Mouse (Mus musculus) skeletal muscle tissue, adult 2 months (tissue): Measurements from ENCODE around the gene Creb3l4.
"Not testable (repeated sequence)": the region's sequence is repeated elsewhere in the genome, so short reads cannot be mapped to it uniquely, and the experiment has no call there.

Experiments used
- DNase-seq: peaks from one replicate; pipeline ENCODE4 v3.0.0-alpha.2; 2012; ENCODE audit warnings: low read depth, low spot score

Creb3l4 gene

GRCm38 (mm10) chr3:90242984-90243775 is at the start of gene Creb3l4:
Gene Creb3l4 (minus strand): TSS chr3:90243512.
- no peak for DNase-seq

DNA sequence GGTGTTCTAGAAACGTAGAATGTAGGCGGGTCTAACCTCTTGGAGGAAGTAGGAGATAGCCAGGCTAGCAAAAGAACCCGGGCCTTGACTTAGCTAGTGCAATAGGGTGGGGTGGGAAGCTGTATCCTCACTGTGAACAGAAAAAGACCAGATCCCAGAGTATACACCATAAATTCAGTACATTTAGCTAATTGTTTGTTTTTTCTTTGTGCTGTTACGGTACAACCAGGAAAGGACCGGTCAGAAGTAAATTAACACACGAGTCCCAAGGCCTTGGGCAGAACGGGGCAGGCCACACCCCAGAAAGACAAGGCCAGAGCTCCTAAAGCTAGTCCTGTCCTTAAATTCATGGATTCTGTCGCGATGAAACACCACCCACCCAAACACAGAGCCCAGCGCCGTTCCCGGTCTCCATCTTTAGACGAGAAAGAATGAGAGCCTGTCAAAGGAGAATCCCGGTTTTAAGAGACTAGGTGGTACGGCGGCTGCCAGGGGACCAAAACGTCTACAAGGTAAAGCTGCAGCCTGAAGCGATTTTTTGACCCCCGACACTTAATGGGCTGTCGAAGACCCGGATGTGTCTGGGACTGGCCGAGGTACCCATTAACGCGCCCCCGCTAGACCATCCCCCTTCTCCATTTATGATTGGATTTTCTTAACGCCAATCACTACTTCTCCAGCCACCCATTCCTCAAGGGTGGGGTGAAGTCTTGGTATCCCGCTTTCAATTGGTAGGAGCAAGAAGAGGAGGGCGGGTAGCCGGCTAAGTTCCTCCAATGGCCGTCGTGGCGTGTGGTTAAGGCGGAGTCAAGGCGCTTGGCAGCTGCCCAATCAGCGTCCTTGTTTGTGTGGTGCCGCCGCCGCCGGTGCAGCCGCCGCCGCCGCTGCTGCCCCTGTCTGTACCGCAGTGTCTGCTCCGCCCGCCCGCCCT is 49.3 kb upstream of the Creb3l4 start, which contains the start of gene Gatad2b:
Gatad2b (plus strand) TSS at position 834 of the 931 bp plus-strand sequence.
- DNase-seq, result peak; percentile 100

DNA sequence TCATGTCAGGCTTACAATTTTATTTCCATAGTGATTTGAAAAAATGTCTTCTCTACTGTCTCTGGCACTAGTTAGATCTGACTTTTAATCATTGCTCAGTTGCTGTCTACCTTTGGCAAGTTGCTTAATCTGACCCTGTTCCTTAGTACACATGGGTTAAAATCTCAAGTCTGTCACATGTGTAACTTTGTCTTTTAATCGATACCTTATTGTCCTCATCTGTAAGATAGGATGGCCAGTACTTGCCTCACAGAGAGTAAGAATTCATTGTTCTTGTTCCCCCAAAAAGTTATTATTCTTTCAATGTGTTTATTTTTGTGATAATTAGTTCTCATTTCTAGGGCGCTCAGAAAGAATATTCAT is 48.7 kb upstream of the Creb3l4 start:
- no peak for DNase-seq

- DNase-seq, result no peak
Measured at GRCm38 (mm10) chr3:90290602-90291001, 47.3 kb upstream of the Creb3l4 start.

GRCm38 (mm10) chr3:90289403-90289802 is 46.1 kb upstream of the Creb3l4 start:
- not testable (repeated sequence) for DNase-seq

GRCm38 (mm10) chr3:90284150-90284549 is 40.8 kb upstream of the Creb3l4 start:
- no peak for DNase-seq

DNA sequence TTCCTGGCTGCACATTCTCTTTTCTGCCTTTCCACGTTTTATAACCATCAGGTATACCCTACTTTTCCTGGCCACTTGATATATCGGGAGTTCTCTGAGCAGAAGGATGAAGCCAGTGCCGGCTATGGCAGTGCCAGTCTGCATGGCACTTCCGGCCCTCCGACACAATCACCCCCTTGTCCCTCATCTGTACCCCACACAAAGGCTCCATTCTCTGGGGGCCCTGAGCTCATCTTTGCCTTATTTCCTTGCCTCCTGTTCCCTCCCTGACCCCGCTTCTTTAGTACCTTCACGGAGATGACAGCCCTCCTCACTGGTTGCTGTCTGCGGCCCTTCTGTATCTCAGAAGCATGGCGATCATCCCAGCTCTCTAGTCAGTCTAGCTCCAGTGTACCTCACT is 37.4 kb upstream of the Creb3l4 start:
- no peak for DNase-seq

GRCm38 (mm10) chr3:90279743-90280142 is 36.4 kb upstream of the Creb3l4 start:
- no peak for DNase-seq

GRCm38 (mm10) chr3:90279216-90279615 is 35.9 kb upstream of the Creb3l4 start:
- DNase-seq, result no peak

GRCm38 (mm10) chr3:90278211-90278610 is 34.9 kb upstream of the Creb3l4 start:
- no peak for DNase-seq

- DNase-seq, result no peak
Measured at GRCm38 (mm10) chr3:90277793-90278192, 34.5 kb upstream of the Creb3l4 start.

DNA sequence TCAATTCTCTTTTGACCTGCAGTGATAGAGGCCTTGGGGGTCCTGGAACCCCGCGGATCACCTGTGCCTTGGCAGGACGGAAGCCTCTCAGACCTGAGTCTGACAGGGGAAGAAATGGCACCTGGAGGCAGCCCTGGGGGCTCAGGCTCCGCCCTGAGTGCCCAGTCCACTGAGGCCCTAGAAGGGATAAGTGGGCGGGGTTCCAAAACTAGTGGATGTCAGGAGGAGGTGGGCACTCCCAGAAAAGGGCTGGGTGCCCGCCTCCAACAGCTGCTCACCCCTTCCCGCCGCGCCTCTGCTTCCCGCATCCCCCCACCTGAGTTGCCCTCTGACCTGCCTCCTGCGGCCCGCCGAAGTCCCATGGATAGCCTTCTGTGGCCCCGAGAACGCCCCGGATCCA is 33.5 kb upstream of the Creb3l4 start:
- DNase-seq, result no peak

DNA sequence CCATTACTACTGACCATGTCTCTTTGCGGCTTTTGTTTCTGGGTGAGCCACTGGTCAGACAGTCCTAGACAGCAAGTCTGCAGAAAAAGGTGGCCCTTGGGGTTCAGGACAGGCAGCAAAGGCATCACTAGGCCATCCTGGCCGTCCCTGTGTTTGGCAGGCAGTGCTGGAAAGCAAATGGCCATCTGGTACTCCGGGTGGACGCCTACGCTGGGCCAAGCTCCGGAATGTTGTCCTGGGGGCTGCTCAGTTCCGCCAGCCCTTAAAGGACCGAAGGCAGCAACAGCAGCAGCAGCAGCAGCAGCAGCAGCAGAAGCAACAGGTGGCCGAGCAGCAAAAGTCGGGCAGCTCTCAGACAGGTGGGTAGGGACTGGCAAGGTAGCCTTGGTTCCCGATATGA is 32.0 kb upstream of the Creb3l4 start:
- no peak for DNase-seq

DNA sequence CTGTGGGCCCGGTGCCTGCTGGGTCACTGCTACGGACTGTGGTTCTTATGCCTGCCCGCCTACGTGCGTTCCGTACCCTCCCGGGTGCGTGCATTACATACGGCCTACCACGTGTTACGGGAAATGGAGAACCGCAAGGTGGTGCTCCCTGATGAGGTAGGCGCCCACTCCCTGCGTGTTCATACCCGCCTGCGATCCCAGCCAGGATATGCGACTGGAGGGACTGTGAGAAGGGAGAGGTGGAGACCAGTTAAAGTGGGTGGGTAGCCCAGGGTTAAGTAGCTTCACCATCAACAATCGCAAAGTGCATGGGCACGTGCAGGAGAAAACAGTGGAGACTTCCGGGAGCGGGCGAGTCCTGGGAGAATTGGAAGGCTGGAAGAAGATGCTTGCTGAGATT is 30.5 kb upstream of the Creb3l4 start:
- no peak for DNase-seq

DNA sequence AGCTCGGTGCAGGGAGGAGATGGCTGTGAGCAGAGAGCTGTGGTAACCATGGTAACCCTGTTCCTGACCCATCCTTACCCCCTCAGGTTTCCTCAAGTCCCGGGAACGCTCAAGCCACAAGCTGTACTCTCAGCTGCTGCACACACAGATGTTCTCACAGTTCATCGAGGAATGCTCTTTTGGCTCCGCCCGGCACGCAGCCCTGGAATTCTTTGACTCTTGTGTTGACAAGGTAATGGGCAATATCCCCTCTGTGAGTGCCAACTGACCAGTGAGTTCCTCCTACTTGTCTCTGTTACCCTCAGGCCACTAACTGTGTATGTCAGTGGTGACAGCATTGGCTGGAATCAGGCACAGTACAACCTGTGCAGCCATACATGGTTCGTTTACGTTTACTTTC is 28.9 kb upstream of the Creb3l4 start:
- no peak for DNase-seq

DNA sequence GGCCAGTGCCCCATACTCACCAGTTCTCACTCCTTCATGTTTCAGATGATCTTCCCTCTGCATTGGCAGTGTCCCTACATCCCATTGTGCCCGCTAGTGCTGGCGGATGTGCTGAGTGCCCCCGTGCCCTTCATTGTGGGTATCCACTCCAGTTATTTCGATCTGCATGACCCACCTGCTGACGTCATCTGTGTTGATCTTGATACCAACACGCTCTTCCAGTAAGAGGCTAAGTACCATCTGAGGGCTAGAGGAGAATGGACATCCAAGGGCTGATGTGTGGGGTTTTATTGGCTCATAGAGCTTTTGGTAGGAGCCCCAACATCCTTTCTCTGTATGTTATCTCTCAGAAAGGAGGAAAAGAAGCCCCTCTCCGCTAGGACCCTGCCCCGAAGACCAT is 27.5 kb upstream of the Creb3l4 start:
- DNase-seq, result no peak

GRCm38 (mm10) chr3:90268971-90269370 is 25.7 kb upstream of the Creb3l4 start:
- DNase-seq, result no peak

DNA sequence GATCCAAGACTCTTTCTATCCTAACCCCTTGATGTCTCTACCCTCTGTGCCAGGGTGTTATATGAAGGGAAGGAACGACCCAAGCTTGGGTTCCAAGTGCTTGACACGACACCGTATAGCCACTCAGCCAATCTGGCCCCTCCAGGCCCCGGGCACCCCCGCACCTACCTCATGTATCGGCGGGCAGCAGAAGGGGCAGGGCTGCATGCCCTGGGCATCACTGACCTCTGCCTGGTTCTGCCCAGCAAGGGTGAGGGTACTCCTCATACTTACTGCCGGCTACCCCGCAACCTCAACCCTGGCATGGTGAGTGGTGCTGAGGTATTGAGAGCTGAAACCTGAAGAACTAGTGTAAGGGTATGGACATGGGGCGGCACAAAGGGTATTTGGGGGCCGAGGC is 24.9 kb upstream of the Creb3l4 start:
- DNase-seq, result no peak

DNA sequence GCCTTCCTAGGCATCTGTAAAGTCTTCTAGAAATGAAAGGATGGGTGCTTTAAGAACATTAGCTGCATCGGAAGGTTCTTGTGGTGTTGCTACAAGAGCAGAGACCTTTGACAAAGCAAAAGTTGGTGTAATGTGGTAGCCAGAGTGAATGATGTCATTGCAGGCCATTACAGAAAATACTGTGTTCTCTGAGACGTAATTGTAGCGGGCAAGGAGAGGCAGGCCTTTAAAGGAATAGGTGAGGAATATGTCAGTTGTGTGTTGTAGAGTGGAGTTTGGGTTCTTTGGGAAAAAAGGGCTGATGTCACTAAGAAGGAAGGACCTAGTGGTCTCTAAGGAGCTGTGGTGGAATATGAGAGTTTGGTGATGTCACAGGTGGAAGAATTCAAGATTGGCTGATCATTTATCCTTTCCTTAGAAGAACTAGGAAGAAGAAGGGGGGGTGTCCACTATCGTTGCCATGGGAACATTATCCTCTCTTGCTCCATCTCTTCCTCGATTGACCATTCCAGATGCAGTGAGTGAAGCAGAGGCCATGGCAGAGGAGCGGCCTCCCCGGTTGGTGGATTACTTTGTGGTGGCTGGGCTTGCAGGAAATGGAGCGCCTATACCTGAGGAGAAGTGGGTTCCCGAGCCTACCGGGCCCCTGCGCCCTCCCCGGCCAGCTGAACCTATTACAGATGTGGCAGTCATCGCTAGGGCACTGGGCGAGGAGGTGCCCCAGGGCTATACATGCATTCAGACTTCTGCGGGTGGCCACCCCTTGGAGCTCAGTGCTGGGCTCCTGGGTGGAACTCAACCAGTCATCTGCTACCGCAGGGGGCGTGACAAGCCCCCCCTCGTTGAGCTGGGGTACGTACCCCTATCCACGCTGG is 23.8 kb upstream of the Creb3l4 start:
- DNase-seq, result no peak

DNA sequence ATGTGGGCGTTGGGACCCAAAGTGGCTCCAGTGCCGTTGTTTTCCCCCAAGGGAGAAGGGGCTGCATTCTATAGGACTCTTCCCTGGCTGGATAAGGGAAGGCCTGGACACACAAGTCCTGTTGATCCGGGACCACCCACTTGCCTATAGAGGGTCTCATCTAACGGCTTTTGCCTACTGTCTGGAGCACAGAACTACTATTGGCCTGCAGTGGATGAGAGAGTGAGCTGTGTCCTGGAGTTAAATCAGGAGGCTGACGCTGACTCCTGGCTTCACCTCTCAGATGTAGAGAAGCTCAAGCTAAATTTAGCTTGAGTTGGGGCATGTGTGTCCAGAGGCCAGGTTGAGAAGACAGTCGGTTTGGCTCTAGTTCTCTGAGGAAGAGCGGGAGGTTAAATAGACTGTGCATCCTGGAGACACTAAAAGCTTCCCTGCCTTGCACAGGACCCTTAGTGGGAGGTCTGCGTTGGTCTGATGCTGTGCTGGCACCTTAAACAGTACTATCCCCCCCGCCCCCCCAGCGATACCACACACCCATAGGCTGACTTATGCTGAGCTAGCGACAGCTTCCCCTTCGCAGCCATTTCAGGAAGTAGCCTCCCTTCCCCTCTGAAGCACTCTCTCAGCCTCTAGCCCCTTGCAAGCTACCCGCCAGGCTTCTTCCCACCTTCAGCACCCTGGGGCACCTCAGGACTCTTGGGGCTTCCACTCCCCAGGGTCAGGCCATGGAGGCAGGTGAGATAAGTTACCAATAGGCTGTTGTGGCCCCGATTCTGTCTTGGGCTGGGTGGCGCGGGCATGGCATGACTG is 22.8 kb upstream of the Creb3l4 start:
- peak; percentile 86 for DNase-seq
